Mouse (Mus musculus) cerebellum, adult 2 months (tissue): ENCODE measurements at regions not wholly inside any gene's neighbourhood (a gene's known extent, or its start where the extent isn't known, plus 50 kb on each side); places are given as distances from the start of the nearest gene placed in this dataset.
A peak's percentile ranks its signal among the peaks of the same experiment; 100 is the strongest.

ENCODE experiments used
- DNase-seq, 2 experiments: peaks; one replicate each; pipeline ENCODE4 v3.0.0; 2021
- H3K27ac ChIP-seq: fragments of 200-500 bp; 2 replicates; pipeline ENCODE4 v1.5.1; 2012; ENCODE audit warnings: low read length, control low read depth, inconsistent platforms; ENCODE audit not compliant: insufficient read depth
- H3K27me3 ChIP-seq: fragments of 200-500 bp; 2 replicates; pipeline ENCODE4 v1.6.1; 2012; ENCODE audit warnings: inconsistent platforms, mild to moderate bottlenecking, low read length, moderate library complexity; ENCODE audit not compliant: control insufficient read depth, insufficient read depth
- H3K4me1 ChIP-seq: fragments of 200-500 bp; 2 replicates; pipeline ENCODE4 v1.6.1; 2011; ENCODE audit warnings: low read length; ENCODE audit not compliant: control insufficient read depth, insufficient read depth
- H3K4me3 ChIP-seq: fragments of 200-500 bp; replicated peaks from 2 replicates; pipeline ENCODE3; 2011; ENCODE audit warnings: mild to moderate bottlenecking, low read depth, low read length, control low read depth; ENCODE audit not compliant: insufficient read depth
- CTCF ChIP-seq: fragments of 200-500 bp; IDR thresholded peaks from 2 replicates; pipeline ENCODE4 v1.5.1; 2011; ENCODE audit warnings: low read depth, mild to moderate bottlenecking, control low read depth, low read length, moderate library complexity, borderline replicate concordance; ENCODE audit not compliant: insufficient read depth
- POLR2A ChIP-seq: fragments of 200-500 bp; IDR thresholded peaks from 2 replicates; pipeline ENCODE4 v1.6.1; 2011; ENCODE audit warnings: low read length, control low read depth, borderline replicate concordance; ENCODE audit not compliant: insufficient read depth
- WGBS: fragments of 180-500 bp; shearing (Covaris S2); methylation state at CpG from one replicate; pipeline ENCODE4 v1.1.7; 2018; 5-methylcytosine and 5-hydroxymethylcytosine counted together

DNA sequence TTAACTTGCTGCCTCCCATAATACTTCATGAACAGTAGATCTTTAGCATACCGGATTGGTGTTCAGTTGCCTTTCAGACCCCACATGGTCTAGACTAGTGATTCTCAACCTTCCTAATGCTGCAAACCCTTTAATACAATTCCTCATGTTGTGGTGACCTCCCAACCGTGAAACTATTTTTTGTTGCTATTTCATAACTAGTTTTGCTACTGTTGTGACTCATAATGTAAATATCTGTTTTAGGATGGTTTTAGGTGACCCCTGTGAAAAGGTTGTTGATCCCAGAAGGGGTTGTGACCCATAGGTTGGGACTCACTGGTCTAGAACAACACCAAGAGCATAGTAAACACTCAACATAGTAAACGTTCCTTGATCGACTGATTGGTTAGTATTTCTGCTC lies 304.1 kb downstream of the Slc4a3 start:
- TF ChIP-seq CTCF (no peak), POLR2A (no peak)
- 94% methylated on average over 4 of the region's 4 CpGs for WGBS
- DNase-seq = no peak
- Histone ChIP-seq H3K27ac (no peak overlapping the region), H3K4me3 (no peak overlapping the region), H3K4me1 (peaks cover 7% of the 10 kb centered on the region), H3K27me3 (no peaks in the 10 kb centered on the region)

DNA sequence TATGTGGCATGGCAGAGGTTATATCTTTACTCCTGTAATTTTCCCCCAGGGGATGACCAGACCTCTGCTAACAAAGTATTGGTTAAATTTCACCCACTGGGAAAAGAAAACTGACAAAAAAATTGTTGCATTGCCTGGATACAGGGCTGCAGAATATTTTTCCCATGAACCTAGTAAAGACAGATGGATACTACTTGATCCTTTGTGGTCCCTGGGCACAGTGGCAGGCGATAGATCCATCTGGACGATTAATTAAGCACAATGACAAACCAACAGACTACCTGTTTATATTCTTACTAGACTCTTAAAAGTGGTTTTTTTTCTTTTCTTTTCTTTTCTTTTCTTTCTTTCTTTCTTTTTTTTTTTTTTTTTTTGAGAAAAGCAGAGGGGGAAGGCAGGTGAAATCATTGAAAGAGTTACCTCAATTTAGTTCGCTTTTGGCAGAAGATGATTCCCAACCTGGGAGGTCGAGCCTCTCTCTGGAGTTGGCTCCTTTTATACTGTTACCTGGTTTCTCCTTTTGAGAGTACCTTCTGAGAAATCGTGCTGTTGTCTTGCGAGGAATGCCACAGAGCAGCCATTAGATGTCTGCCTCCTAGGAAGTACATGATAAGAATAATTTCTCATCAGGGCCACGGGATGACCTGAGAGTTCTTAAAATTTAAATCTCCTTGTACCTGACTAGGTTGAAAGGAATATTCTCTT lies 312.6 kb downstream of the Slc4a3 start:
- DNase-seq = no peak
- Histone ChIP-seq H3K4me3 (no peak overlapping the region), H3K27me3 (no peaks in the 10 kb centered on the region), H3K27ac (no peak overlapping the region), H3K4me1 (no peaks in the 10 kb centered on the region)
- WGBS = 38% methylated on average over 7 of the region's 7 CpGs
- no peak for TF ChIP-seq POLR2A
- no peak for TF ChIP-seq CTCF

DNA sequence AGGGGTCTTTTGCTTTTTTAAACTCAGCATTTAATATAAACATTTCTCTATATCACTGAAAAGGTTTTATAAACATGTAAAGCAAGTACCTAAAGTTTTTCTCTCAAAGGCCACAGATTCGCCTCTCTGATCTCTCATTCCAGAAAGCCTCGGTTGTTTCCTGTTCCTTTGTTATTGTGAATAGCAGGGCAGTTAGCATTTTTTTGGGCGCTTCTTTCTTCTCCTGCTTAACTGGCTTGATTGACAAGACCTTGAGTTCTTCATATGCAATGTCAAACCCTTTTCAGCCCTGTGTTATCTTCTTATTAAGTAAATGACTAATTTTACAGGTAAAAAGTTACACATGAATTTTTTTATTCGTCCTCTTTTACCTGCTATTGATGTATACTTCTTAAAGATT lies 316.7 kb downstream of the Slc4a3 start:
- H3K27ac ChIP-seq = no peak overlapping the region
- no peak overlapping the region for H3K4me3 ChIP-seq
- H3K27me3 ChIP-seq = no peaks in the 10 kb centered on the region
- no peaks in the 10 kb centered on the region for H3K4me1 ChIP-seq
- WGBS = 87% methylated on average over 4 of the region's 4 CpGs
- no peak for DNase-seq
- TF ChIP-seq CTCF (no peak), POLR2A (no peak)

DNA sequence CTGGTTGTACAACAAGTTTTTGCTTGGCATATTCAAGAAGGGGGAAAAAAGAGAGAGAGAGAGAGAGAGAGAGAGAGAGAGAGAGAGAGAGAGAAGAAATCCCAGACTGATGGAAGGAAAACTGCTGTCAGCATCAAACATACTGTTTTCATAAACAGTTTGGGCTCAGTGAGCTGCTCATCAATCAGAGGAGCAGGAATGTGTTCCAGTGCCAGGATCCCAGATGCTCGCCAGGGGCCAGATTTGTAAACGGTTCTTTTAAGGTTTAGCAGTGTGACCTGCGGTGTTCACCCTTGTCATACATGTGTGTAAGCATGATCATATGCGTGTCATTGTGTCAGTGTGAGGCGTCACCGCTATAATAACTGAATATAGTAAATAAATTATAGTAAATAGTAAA lies 320.5 kb downstream of the Slc4a3 start:
- H3K4me3 ChIP-seq = no peak overlapping the region
- H3K27me3 ChIP-seq = no peaks in the 10 kb centered on the region
- no peak for DNase-seq
- no peaks in the 10 kb centered on the region for H3K4me1 ChIP-seq
- 68% methylated on average over 6 of the region's 6 CpGs for WGBS
- TF ChIP-seq POLR2A (no peak), CTCF (no peak)
- H3K27ac ChIP-seq = no peak overlapping the region

DNA sequence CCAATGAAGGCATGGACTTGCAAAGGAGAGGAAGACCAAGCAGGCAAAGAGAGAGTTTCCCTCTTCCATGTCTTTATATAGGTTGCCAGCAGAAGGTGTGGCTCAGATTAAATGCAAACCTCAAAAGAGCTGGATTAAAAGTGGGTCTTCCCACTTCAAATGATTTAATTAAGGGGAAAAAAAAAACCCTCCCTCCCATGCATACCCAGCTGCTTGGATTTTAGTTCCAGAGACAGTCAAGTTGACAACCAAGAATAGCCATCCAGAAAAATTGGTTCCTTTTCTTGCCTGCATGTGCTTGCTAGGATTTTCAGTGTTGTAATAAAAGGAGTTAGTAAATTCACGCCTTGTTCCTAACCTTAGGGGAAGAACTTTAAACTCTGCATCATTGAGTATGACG lies 323.3 kb downstream of the Slc4a3 start:
- H3K4me3 ChIP-seq = no peak overlapping the region
- H3K27ac ChIP-seq = no peak overlapping the region
- WGBS = 80% methylated on average over 2 of the region's 2 CpGs
- no peaks in the 10 kb centered on the region for H3K4me1 ChIP-seq
- no peak for TF ChIP-seq CTCF
- TF ChIP-seq POLR2A = no peak
- H3K27me3 ChIP-seq = no peaks in the 10 kb centered on the region
- DNase-seq = no peak

DNA sequence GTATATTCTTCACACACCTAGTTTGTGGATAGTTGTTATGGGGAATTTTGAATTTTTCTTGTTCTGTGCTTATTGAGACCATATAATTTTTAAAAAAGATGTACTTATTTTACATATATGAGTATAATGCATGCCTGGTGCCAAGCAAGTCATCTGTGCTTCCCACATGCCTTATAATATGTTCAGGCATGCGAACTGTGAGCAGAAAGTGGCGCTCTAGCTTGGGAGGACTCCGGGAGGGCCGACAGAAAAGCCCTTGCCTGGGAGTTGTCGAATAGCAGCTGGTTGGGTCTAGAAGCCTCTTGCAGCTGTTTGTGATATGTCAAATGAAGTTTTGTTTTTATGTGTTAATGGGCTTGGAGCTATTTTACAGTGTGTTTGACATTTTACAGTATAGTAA lies 323.8 kb downstream of the Slc4a3 start:
- Histone ChIP-seq H3K4me3 (no peak overlapping the region), H3K27ac (no peak overlapping the region), H3K4me1 (no peaks in the 10 kb centered on the region), H3K27me3 (no peaks in the 10 kb centered on the region)
- no peak for TF ChIP-seq CTCF
- no peak for TF ChIP-seq POLR2A
- DNase-seq = no peak
- 51% methylated on average over 5 of the region's 5 CpGs for WGBS

DNA sequence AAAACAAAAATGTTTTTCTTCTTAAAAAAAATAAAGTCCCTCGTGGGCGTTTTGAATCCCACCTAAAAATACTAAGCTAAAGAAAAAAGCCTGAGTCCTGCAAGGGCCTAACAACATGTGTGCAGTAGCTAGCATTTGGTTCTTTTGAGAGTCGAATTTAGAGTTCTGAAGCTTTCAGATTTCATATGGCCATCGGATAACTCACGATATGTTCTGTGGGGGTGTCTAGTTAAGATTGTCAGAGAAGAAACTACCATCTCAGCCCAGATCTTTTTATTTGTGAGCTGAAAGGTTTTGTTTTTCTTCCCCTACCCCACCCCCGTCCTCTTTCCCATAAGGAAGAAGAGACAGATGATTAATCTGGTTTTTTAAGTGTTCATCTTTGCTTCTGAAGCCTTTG lies 327.8 kb downstream of the Slc4a3 start:
- 93% methylated on average over 6 of the region's 6 CpGs for WGBS
- no peak overlapping the region for H3K4me3 ChIP-seq
- no peak overlapping the region for H3K27ac ChIP-seq
- TF ChIP-seq CTCF (no peak), POLR2A (no peak)
- H3K27me3 ChIP-seq = no peaks in the 10 kb centered on the region
- H3K4me1 ChIP-seq = peaks cover 3% of the 10 kb centered on the region; the same call in 1 of the 2 replicates
- DNase-seq = no peak

DNA sequence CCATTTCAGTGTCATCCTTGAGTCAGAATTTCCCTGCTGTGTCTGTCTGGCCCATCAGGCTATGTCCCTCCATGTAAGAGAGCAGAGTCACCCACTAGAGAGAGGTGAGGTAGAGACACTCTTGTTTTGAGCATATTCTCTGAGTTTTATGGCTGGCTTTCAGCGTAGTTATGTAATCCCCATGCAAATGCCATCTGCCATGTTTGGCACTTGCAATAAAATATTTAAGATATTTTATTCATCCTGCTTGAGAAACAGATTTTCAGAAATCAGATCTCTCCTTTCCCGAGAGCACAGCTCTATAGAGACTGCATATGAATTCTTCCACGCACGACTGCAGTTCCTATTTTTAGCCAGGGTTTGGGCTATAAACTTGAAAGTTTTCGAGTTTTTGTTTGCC lies 331.1 kb downstream of the Slc4a3 start:
- peak; percentile 41 to 73 for DNase-seq
- H3K4me3 ChIP-seq = no peak overlapping the region
- TF ChIP-seq POLR2A (no peak), CTCF (no peak)
- no peaks in the 10 kb centered on the region for H3K27me3 ChIP-seq
- H3K4me1 ChIP-seq = peaks cover 3% of the 10 kb centered on the region; the same call in 1 of the 2 replicates
- WGBS = 14% methylated on average over 5 of the region's 5 CpGs
- no peak overlapping the region for H3K27ac ChIP-seq
